Mouse (Mus musculus): ENCODE measurements around the gene Sbf2.

GRCm38 (mm10) chr7:110432301-110432700 lies 182.4 kb downstream of the Sbf2 start:
- no peak for TF ChIP-seq CTCF (IDR thresholded peaks at IDR 0.05; ENCODE audit: borderline replicate concordance, control insufficient read depth, extremely low read depth, insufficient read depth, low read length, poor library complexity)
- no peak for TF ChIP-seq POLR2A (IDR thresholded peaks at IDR 0.05; ENCODE audit: control insufficient read depth, extremely low read depth, insufficient read depth, low read length, poor library complexity)

Data from thymus, adult 2 months (tissue).